Mouse (Mus musculus): Measurements from ENCODE around the gene 6030452D12Rik.

6030452D12Rik gene

DNA sequence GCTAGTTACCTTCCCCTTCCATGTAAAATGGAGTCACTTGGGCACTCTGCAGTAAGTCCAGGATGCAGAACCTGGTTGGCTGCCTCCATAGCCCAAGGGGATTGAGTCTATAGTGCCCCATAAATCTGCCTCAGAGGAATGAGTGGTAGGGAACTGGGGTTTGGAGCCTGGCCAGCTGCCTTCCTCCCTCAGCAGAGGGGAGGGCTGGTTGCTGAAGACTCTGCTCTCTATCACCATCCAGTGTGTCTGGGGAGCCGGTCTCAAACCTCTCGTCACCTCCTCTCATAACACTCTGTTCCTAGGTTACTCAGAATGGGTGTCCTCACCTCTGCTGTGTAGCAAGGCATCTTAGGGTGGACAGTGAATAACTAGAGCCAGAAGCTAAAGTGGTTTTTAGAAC lies 16.3 kb downstream of the 6030452D12Rik start:
- DNase-seq (ENCODE audit: low read depth), result no peak

DNA sequence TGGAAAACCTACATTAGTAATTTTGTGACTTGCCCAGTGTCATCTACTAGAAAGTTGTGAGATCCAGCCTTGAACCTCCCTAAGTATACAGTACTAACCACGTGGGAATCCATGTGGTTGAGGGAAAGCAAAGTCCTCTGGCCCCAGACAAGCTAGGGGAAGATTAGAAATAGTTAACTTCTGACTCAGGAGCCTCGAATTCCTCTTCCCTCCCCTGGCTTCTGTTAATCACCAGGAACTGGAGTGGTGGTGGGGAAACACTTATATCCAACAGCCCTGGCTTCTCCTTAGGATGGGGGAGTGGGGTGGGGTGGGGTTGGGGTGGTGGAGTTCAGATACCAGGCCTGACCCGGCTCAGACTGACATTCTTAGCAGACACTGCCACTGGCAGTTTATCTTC lies 18.4 kb downstream of the 6030452D12Rik start:
- DNase-seq (ENCODE audit: low read depth), result no peak

DNA sequence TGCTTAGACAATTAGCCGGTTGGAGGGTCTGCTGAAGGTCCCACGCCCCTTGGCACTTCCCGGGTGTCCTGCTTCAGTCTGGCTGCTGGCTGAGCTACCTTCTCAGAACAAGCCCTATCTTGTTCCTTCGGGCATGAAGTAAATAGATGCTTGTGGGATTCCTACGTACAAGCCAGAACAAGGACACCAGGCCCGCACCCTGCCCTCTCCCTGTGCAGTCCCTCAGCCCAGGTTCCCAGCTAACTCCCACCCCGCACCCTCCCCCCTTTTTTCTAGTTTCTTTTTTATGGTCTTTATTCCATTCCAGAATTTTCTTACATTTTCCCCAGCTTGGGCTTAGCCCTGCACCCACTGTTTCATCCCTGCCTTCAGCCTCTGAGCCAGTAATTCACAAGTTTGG lies 20.3 kb downstream of the 6030452D12Rik start:
- no peak for DNase-seq (ENCODE audit: low read depth)

DNA sequence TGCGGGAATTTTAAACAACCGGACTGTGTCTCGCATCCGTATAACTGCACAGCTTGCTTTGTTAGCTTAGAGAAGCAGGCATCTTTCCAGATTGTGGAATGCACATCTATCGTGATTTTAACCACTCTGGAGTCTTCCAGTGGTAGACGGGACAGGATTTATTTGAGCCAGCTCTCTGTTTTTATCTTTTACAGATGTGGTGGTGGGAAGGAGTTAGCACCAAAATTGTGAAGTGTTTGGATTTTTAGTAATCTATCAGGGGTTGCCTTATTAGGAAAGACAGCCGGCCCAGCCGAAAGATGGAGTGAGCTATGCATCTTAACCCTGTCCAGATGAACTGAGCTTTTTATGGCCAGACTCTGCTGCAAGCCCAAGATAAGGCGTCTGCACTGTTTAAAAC lies 21.5 kb downstream of the 6030452D12Rik start:
- DNase-seq (ENCODE audit: low read depth), result no peak

DNA sequence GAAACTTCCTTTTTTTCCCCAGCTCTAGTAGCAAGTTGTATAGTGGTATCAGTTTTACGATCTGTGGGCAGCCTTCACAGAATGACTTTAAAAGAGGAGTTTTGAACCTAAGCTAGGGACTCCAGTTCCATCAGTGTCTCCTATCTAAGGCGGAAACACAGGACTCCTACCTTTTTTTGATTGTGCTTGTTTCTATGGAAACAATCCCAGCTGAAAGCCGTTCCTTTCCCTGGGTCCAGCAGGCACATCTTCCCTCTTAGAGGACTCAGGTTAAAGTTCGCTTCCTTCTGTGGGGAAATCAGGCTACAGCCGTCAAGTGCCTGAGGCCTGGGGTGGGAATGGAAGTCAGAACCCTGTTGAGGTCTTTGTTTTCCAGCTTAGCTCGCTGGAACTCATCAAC lies 26.4 kb downstream of the 6030452D12Rik start:
- no peak for DNase-seq (ENCODE audit: low read depth)

DNA sequence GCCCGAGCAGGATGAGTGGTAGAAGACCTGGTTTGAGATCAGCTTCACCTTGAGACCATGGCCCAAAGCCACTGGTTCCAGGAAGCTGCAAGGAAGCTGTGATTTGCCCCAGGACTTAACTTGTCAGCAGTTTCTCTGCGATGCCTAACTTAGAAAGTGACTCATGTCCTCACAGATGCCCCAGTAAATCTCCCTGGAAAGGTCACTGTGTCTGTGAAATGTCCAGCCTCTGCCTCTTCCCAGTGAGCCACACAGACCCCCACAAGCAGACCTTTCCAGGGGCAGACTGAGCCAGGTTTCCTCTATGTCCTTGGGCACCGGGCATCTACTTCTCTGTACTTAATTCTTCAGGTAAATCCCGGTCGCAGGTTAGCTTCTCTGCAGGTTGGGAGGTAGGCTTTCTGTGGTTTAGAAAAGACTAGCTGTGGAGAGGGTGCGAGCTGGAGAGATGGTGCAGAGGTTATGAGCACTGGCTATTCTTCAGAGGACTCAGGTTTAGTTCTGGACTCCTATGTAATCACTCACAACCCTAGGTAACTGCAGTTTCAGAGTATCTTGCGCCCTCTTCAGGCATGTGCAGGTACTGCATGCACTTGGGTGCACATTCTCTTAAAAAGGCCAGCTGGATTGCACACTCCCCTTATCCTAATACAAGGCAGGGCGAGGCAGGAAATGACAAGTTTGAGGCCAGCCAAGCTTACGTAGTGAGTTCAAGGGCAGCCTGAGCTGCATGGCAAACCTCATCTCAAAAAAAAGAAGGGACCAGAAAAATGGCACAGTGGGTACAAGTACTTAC lies 27.1 kb downstream of the 6030452D12Rik start:
- peak; percentile 30 for DNase-seq (ENCODE audit: low read depth)

DNA sequence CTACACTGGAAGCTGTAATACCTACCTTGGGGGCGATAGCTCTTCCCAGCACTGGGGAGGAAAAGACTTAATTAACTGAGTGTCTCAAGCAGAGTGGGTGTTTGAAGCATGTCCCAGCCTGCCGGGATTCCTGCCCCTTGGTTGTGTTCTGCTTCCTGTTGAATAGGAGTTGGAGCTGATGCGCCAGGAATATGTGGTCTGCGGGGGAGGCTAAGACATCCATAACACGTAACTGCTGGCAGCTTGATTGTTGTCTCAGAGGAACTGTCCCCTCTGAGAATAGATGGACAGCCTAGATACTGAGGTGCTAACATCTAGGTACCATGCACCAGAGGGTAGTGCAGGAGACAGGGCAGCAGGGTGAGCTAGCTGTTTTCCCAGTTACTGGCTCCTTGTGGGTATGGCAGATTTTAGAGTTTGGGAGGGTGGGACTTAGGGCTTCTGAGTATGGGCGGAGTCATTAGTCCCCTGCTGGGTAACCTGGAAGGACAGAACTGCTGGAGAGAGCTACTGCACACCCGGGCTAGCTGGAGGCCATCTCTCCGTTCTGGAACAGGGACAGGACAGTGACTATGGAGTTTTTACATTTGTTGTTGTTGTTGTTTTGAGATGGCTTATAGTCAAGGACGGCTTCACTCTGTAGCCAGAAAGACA lies 28.4 kb downstream of the 6030452D12Rik start:
- DNase-seq (ENCODE audit: low read depth), result no peak

DNA sequence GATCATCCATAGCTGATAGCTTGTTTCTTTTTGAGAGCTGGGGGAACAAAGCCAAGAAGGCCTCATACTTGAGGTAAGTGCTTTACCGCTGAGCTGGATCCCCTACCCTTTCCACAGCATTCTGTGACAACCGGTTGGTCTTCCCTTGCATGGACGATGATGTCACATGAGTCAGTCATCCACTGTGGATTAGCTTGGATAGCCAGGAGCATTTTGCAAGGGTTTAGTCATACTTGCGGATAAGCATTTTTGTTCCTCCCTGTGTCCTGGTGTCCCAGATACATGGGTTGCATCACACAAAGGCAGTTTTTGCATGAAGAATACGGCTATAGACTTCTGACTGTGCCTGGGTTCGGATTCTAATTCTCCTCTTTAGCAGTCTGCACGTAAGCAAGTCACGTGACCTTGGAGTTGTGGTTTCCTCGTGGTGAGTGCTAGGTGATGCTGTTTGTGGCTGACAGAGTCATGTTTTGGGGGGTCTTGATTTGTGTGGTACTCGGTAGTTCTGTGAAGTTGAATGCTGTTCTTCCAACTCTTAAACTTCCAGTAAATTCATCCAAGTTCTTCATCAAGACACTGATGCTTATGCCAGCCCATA lies 29.7 kb downstream of the 6030452D12Rik start:
- no peak for DNase-seq (ENCODE audit: low read depth)

DNA sequence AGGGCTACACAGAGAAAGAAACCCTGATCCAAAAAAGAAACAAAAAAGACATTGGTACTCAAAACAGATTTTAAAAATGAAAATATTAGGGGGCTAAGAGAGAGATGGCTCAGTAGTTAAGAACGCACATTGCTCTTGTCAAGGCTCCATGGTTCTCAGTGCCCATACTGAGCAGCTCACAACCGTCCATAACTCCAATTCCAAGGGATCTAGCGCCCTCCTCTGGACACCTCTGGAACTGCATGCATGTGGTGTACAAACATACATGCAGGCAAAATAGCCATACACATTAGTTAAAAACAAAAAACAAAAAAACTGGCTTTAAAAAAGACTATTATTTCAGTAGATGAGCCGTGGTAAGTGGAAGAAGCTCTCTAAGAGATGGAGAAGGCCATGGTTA lies 30.2 kb downstream of the 6030452D12Rik start:
- DNase-seq (ENCODE audit: low read depth), result peak; percentile 38

DNA sequence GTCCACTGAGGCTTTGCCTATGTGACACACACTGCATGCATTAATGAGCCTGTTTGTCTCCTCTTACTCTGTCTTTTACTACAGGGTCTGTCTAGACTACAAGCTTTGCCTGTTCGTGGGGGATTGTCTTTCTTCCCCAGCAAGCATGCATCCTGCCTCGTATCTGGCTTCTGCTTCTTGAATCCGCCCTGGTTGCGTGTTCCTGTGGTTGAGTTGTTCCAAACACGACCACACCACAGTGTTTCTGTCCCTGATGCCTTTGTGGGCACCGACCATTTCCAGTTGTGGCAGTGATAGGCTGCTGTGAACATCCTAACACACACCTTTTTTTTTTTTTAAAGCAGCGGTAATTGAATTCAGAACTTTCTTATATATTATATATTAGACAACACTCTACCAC lies 33.4 kb downstream of the 6030452D12Rik start:
- peak; percentile 41 for DNase-seq (ENCODE audit: low read depth)

DNA sequence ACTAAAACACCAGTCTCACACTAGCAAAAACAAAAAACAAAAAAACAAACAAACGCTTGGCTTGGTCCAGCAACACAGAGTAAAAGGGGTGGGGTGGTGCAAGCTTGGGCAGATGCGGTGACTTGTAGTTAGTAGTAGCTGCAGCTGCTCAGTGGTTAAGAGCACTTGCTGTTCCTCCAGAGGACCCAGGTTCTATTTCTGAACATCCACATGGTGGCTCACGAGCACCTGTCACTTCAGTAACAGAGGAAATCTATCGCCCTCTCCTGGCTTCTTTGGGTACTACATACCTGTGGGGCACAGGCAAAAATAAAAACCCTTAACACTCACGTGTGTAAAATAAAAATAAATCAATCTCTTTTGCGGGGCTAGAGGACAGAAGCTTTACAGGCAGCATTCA lies 34.1 kb downstream of the 6030452D12Rik start:
- DNase-seq (ENCODE audit: low read depth), result peak; percentile 80

DNA sequence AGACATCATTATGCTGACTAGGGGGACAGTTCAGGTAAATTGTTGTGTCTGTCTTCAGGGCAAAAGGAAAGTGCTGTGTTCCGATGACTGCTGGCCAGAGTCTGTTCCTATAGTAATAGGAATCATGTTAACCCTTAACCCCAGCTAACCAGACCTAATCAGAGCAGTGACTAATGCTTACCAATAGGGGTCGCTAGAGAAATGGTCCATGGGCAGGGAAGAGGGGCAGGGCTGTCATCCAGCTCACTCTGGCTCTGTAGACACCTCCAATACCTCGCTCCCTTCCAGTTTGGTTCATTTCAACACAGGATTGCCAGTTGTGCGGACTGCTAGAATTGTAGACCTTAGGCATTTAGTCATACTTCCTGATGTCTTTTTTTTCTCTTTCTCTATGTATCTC lies 35.1 kb downstream of the 6030452D12Rik start:
- DNase-seq (ENCODE audit: low read depth), result peak; percentile 53

DNA sequence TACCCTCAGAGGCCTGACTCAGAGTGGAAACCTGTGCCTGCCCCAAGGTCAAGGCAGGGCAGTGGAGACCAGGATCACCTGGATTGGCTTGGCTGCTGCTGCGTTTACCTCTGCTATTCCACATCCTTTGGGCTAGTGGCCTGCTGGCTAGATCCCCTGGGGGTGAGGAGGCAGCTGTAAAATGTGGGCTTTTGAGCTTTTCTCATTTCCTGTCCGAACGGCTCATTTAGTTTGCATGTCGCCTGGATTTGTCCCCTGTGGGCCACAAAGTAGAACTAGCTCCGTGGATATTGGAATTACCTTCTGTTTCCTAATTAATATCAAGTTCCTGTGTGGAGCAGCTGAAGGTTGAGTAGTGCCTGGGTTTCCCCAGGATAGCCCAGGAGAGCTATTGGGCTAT lies 38.9 kb downstream of the 6030452D12Rik start:
- DNase-seq (ENCODE audit: low read depth), result no peak

DNA sequence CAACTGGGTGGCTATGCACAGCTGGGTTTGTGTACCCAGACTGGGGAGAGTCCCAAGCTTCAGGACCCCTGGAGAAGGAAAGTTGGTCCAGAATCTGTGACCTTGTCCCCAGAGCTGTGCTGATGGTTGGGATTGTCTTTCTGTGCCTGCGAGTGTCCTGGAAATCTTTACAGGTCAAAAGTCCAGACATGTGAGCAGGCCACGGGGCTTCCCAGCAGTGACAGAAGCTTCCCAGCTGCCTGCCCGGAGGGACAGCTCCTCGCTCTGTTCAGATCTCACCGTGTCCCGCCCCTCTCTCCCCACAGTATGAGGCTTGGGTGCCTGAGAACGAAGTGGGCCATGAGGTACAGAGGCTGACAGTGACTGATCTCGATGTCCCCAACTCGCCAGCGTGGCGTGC lies 40.7 kb downstream of the 6030452D12Rik start:
- DNase-seq (ENCODE audit: low read depth), result no peak

DNA sequence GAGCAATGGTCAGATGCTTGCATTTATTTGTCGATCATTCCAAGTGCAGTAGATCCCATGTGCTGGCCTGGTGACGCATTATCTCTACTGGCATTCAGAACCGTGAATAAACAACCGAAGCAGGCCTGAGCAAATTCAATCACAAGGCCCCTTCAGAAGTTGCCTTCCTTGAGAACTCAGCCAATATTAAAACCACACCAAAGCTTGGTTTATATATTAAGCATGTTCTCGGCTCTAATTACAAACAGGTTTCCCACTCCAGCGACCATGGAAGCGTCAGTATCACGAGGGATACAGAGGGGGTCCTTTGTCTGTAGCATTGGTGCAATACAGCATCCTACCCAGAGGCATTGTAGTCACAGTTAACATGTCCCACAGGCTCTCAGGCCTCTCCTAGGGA lies 42.7 kb downstream of the 6030452D12Rik start:
- DNase-seq (ENCODE audit: low read depth), result no peak

DNA sequence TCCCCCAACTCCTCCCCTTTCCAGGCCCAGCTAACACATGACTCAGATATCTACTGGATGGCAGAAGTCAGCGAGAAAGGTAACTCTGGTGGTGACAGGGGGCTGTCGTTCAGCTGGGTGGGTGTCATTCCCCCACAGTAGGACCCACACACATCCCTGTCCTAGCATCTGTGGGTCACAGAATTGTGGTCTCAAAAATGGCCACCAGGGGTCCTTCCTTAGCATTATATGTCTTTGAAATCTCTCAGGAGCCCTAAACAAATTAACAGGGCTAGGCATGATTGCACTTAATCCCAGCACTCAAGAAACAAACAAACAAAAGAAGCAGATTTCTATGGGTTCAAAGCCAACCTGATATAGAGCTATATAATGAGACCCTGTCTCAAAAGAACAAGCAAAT lies 44.8 kb downstream of the 6030452D12Rik start:
- peak; percentile 28 for DNase-seq (ENCODE audit: low read depth)

DNA sequence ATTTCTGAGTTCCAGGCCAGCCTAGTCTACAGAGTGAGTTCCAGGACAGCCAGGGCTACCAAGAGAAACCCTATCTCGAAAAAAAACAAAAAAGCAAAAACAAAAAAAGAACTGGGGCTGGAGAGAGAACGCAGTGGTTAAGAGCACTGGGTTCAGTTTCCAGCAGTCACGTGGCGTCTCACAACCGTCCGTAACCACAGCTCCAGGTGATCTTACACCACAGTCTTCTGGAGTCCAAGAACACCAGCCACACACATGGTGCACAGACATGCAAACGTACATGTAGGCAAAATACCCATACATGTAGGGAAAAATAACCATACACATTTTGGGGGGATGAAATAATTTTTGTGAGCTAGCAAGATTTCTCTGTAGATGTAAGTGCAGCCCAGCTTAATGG lies 46.4 kb downstream of the 6030452D12Rik start:
- DNase-seq (ENCODE audit: low read depth), result peak; percentile 51

DNA sequence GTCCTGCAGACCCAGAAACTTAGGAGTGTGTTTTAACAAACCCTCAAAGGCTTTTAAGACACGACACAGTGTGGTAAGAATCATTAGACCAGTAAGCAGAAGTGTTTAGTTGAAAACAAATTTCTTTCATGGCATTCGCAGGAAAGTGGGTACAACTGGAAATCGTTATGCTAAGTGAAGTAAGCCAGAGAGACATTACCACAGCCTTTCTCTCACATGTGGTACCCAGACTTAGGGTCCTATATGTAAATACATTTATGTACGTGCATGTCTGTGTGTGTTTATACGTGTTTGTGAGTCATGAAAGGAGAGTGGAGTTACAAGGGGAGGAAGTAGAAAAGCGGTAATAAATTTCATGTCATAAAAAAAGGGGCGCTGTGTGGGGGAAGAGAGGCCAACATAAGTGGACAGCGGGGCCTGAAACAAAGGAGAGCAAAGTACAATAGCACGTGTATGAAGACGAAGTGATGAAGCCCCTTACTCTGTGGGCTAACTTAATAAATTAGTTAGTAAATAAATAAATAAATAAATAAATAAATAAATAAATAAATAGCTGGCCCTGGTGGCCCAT lies 48.1 kb downstream of the 6030452D12Rik start:
- no peak for DNase-seq (ENCODE audit: low read depth)

DNA sequence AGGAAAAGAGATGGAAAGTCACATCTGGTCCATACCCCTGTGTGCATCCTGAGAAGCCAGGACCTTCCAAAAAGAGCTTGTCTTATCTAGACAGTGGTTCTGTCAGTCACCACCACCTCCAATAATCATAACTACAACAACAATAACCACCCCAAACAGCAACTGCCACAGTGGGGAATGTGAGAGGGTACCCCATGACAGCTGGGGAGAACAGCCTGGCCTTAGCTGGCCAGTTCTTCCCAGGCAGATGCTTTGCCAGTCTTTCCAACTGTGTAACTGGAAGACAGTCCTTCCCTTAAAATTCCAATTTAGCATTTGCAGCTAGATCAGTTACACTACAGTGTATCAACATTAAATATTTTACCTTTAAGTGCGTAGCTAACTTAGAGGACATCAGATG lies 50.6 kb downstream of the 6030452D12Rik start:
- DNase-seq (ENCODE audit: low read depth), result no peak

DNA sequence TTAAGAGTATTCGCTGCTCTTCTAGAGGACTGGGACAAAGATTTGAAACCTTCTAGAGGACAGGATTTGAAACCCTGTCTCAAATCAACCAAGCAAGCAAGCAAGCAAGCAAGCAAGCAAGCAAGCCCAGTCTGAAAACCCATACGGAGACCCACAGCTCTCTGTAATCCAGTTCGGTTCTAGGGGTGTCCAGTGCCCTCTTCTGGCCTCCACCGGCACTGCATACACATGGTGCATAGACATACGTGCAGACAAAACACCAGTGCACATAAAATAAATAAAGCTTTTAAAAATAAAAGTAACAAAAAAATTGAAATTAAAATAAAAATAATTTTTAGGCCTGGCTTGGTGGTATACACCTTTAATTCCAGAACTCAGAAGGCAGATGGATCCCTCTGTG lies 53.7 kb downstream of the 6030452D12Rik start:
- no peak for DNase-seq (ENCODE audit: low read depth)

DNA sequence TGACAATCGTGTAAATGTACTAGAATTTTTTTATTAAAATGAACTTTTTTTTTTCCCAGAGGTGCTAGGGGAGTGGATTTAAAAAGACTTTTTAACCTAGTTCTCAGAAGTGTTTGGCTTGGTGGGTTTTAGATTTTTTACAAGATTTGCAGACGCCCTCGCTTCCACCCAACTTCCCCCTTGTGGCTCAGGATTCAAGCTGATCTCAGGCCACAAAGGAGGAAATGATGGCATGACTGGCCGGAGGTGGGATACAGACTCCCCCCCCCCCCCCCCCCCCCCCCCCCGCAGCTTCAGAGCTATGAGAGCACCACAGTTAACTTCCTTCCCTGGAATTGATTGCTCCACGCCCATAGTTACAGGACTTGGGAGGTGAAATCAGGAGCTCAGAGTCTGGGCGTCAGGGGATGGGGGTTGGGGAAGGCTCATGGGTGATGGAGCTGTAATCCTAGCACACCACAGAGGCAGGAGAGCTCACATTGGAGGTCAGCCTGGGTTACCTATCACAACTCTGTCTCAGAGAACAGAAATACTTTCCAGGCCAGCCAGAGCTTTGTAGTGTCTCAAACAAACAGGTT lies 55.8 kb downstream of the 6030452D12Rik start:
- DNase-seq (ENCODE audit: low read depth), result peak; percentile 79
